Mouse (Mus musculus): ENCODE data around the gene Adal. TPM values are rescaled to one million over a fixed set of nuclear protein-coding genes. Genes with fewer than 3 reads are reported as not detected.
A peak's percentile ranks its signal among the peaks of the same experiment; 100 is the strongest.

Gene Adal
- polyA plus RNA-seq, 1 experiment from 2014 or later: 10.4 TPM

- H3K27ac ChIP-seq: peak overlapping the region; percentile 89
- H3K4me3 ChIP-seq (replicated peaks): peak overlapping the region; percentile 77
- 50% methylated on average over 29 of the region's 29 CpGs for WGBS (ENCODE audit: insufficient replicate concordance)
- ATAC-seq (ENCODE audit: low read depth): no peak
- peak overlapping the region; percentile 98 for H3K4me2 ChIP-seq
- H3K9me3 ChIP-seq (replicated peaks): no peaks in the 10 kb centered on the region
- peaks cover 27% of the 10 kb centered on the region for H3K36me3 ChIP-seq
- no peaks in the 10 kb centered on the region for H3K27me3 ChIP-seq
- peak overlapping the region; percentile 87 for H3K9ac ChIP-seq
- DNase-seq: peak; percentile 3
- H3K4me1 ChIP-seq (replicated peaks): peaks cover 40% of the 10 kb centered on the region
Observed at GRCm38 (mm10) chr2:121139266-121140017, 786 bp upstream of the Adal start.

DNA sequence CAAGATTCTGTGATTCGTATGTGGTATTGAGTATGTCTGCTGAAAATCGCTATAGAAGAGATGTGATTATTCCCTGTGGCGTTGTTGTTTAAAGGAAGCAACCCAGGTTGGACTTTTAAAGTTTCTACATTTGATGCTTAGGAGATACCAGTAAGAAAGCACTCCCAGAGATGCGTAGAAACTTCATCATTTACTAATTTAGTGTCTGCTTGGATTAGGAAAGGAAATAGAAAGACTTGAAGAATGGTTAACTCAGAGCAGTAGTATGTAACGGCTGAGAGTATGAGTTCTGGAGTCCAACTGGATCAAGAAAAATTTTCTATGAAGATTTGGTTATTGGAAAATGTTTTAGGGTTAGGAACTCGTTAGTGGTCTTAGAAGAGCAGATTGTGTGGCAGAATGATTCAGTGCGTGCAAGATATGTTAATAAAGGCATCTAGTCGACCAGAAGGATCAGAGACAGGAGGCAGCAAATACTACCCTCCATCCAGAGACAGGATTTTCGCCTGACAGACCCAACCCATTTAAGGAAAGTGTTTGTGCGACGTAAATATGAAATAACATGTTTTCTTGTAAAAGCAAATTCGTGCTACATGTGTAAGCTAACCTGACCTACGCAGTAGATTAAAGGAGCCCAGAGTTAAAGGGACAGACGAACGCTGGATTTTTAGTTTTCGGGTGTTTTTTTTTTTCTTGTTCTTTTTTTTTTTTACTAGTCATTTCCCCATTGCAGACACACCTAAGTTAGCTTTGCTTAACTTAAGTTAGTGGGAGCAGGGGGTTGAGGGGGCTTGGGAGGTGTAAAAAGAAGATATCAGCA, 1.2 kb downstream of the Adal start:
- no peak for DNase-seq
- Histone ChIP-seq H3K4me3 (replicated peaks) (peak overlapping the region; percentile 77), H3K4me2 (peak overlapping the region; percentile 98), H3K9ac (peak overlapping the region; percentile 87), H3K27ac (peak overlapping the region; percentile 89), H3K4me1 (replicated peaks) (peaks cover 40% of the 10 kb centered on the region), H3K36me3 (peaks cover 34% of the 10 kb centered on the region), H3K9me3 (replicated peaks) (no peaks in the 10 kb centered on the region), H3K27me3 (no peaks in the 10 kb centered on the region)
- ATAC-seq (ENCODE audit: low read depth): no peak
- WGBS (ENCODE audit: insufficient replicate concordance): 67% methylated on average over 16 of the region's 16 CpGs

GRCm38 (mm10) chr2:121142415-121142814, 2.2 kb downstream of the Adal start:
- H3K4me2 ChIP-seq: no peak overlapping the region
- no peaks in the 10 kb centered on the region for H3K27me3 ChIP-seq
- H3K4me1 ChIP-seq (replicated peaks): peaks cover 39% of the 10 kb centered on the region
- DNase-seq (no peak), ATAC-seq (ENCODE audit: low read depth) (no peak)
- H3K9ac ChIP-seq: no peak overlapping the region
- 44% methylated on average over 2 of the region's 2 CpGs for WGBS (ENCODE audit: insufficient replicate concordance)
- no peak overlapping the region for H3K4me3 ChIP-seq (replicated peaks)
- H3K9me3 ChIP-seq (replicated peaks): no peaks in the 10 kb centered on the region
- no peak overlapping the region for H3K27ac ChIP-seq
- peaks cover 42% of the 10 kb centered on the region for H3K36me3 ChIP-seq

- Histone ChIP-seq H3K4me2 (no peak overlapping the region), H3K9ac (no peak overlapping the region), H3K9me3 (replicated peaks) (no peaks in the 10 kb centered on the region), H3K4me1 (replicated peaks) (peaks cover 4% of the 10 kb centered on the region), H3K27me3 (no peaks in the 10 kb centered on the region), H3K27ac (no peak overlapping the region), H3K4me3 (replicated peaks) (no peak overlapping the region), H3K36me3 (peaks cover 48% of the 10 kb centered on the region)
- ATAC-seq (ENCODE audit: low read depth) (no peak), DNase-seq (no peak)
- WGBS (ENCODE audit: insufficient replicate concordance): 51% methylated on average over 5 of the region's 5 CpGs
Observed at GRCm38 (mm10) chr2:121149679-121150078, 9.5 kb downstream of the Adal start.

DNA sequence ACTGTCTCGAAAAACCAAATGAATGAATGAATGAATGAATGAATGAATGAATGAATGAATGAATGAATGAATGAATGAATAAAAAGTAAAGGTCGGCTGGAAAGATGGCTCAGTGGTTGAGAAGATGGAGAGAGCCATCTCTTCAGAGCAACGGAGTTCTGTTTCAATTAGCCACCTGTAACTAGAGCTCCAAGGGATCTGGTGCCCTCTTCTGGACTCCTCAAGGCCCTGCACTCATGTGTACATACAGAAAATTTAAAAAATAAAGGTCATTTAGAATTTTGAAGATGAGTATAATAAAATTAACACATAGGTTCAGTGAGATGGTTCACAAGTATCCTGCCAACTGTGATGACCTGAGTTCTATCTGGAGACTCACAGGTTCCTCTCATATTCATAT, 12.9 kb downstream of the Adal start:
- H3K36me3 ChIP-seq: peaks cover 49% of the 10 kb centered on the region
- no peaks in the 10 kb centered on the region for H3K9me3 ChIP-seq (replicated peaks)
- DNase-seq: no peak
- H3K9ac ChIP-seq: no peak overlapping the region
- ATAC-seq (ENCODE audit: low read depth): no peak
- H3K4me3 ChIP-seq (replicated peaks): no peak overlapping the region
- 74% methylated on average over 3 of the region's 3 CpGs for WGBS (ENCODE audit: insufficient replicate concordance)
- no peak overlapping the region for H3K27ac ChIP-seq
- no peaks in the 10 kb centered on the region for H3K27me3 ChIP-seq
- peaks cover 4% of the 10 kb centered on the region for H3K4me1 ChIP-seq (replicated peaks)
- no peak overlapping the region for H3K4me2 ChIP-seq

GRCm38 (mm10) chr2:121169173-121169572, 28.9 kb downstream of the Adal start:
- Histone ChIP-seq H3K36me3 (peaks cover 35% of the 10 kb centered on the region), H3K9ac (peak overlapping the region; percentile 92), H3K4me1 (replicated peaks) (peaks cover 34% of the 10 kb centered on the region), H3K9me3 (replicated peaks) (no peaks in the 10 kb centered on the region), H3K27ac (no peak overlapping the region), H3K4me2 (peak overlapping the region; percentile 90), H3K27me3 (no peaks in the 10 kb centered on the region), H3K4me3 (replicated peaks) (peak overlapping the region; percentile 89)
- DNase-seq (no peak), ATAC-seq (ENCODE audit: low read depth) (no peak)
- 57% methylated on average over 4 of the region's 4 CpGs for WGBS (ENCODE audit: insufficient replicate concordance)

DNA sequence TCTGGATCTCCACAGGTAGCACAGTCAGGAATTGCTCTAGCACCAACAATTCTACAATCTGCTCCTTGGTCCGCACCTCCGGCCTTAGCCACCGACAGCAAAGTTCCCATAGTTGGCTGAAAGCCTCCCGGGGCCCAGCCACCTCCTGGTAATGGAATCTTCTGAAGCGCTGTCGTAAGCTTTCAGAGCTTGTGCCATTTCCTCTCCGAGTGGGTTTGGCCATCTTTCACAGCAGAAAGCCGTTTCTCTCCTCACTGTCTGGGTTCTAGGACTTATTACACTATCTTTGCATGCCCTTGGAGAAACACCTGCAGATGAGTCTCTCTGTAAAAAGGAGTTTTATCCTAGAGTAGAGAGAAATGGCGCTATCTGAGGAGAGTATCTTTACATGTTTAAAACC, 29.7 kb downstream of the Adal start:
- WGBS (ENCODE audit: insufficient replicate concordance): 8% methylated on average over 9 of the region's 9 CpGs
- Histone ChIP-seq H3K4me1 (replicated peaks) (peaks cover 34% of the 10 kb centered on the region), H3K27me3 (no peaks in the 10 kb centered on the region), H3K36me3 (peaks cover 36% of the 10 kb centered on the region), H3K9me3 (replicated peaks) (no peaks in the 10 kb centered on the region), H3K4me3 (replicated peaks) (peak overlapping the region; percentile 89), H3K27ac (peak overlapping the region; percentile 93; the same call in 1 of the 2 replicates), H3K4me2 (peak overlapping the region; percentile 90), H3K9ac (peak overlapping the region; percentile 92)
- DNase-seq: no peak
- no peak for ATAC-seq (ENCODE audit: low read depth)

DNA sequence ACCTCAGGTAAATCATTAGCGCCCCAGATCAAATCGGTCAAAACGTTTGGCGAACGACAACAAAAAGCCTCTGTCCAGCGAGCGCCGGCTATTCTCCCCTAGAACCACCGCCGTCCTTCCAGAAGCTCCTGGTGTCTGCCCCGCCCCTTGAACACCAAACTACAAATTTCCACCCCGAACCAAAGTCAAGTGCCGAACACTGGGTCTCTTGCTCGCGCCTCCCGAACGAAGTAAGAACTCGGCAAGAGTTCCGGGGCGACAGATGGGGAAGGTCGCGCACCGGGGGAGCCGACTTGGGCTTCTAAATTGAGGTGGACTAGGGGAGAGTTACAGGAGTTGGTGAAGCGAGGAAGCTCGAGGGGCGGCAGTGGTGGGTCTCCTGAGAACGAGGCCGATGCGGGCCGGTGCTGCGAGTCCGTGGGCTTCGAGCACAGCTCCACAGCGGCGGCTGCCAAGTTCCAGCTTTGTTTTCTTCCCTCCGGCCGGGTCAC, 30.3 kb downstream of the Adal start, which contains the start of gene Tubgcp4:
Gene Tubgcp4, plus strand, starts transcription at position 174 of the 491 bp plus-strand sequence.
- H3K9ac ChIP-seq: peak within 1 kb of the TSS; percentile 92
- H3K4me2 ChIP-seq: peak within 1 kb of the TSS; percentile 90
- ATAC-seq (ENCODE audit: low read depth) (peak; percentile 37), DNase-seq (peak; percentile 45)
- H3K27me3 ChIP-seq: no peaks in the 10 kb centered on the region
- H3K4me1 ChIP-seq (replicated peaks): peaks cover 34% of the 10 kb centered on the region
- H3K4me3 ChIP-seq (replicated peaks): peak within 1 kb of the TSS; percentile 89
- H3K27ac ChIP-seq: peak within 1 kb of the TSS; percentile 93
- no peaks in the 10 kb centered on the region for H3K9me3 ChIP-seq (replicated peaks)
- under 1% methylated on average over 38 of the region's 38 CpGs for WGBS (ENCODE audit: insufficient replicate concordance)
- peaks cover 42% of the 10 kb centered on the region for H3K36me3 ChIP-seq

DNA sequence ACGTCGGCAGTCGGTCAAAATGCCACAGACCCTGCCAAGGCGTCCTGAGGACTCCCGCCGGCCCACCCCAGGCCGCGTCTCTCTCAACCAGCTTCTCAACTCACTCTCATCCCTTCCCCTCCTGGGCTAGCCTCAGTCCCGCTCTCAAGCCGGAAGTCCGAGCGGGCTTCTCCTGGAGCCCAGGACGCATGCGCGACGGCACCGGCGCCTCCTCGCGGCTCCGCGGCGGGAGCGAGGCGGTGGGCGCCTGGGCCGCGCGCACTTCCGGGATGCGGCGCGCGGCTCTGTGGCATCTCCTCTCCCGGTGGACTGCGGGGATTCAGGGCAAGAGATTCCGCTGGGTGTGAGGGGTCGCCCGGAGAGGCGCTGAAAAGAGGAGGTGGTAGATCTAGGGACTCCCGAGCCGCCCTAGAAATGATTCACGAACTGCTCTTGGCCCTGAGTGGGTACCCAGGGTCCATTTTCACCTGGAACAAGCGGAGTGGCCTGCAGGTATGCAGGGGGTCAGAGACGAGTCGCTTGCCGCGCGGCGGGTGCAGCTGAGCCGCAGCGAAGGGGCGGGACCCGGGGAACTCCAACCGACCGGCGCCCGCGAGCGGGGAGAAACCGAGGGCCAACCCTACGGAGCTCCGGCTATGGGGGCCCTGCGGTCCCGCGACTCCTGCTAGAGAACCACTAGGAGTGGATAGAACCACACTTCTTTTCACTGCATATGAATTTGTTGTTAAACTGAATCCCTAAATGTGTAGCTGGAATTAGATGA, 30.9 kb downstream of the Adal start, which contains the start of gene Zscan29:
Gene Zscan29, minus strand, starts transcription at position 146 of the 763 bp plus-strand sequence.
- Histone ChIP-seq H3K4me2 (peak within 1 kb of the TSS; percentile 90), H3K36me3 (peaks cover 44% of the 10 kb centered on the region), H3K4me1 (replicated peaks) (peaks cover 34% of the 10 kb centered on the region), H3K9ac (peak within 1 kb of the TSS; percentile 92), H3K27me3 (no peaks in the 10 kb centered on the region), H3K27ac (peak within 1 kb of the TSS; percentile 93), H3K9me3 (replicated peaks) (no peaks in the 10 kb centered on the region), H3K4me3 (replicated peaks) (peak within 1 kb of the TSS; percentile 89)
- under 1% methylated on average over 66 of the region's 66 CpGs for WGBS (ENCODE audit: insufficient replicate concordance)
- DNase-seq: peak; percentile 83
- peak; percentile 94 for ATAC-seq (ENCODE audit: low read depth)

DNA sequence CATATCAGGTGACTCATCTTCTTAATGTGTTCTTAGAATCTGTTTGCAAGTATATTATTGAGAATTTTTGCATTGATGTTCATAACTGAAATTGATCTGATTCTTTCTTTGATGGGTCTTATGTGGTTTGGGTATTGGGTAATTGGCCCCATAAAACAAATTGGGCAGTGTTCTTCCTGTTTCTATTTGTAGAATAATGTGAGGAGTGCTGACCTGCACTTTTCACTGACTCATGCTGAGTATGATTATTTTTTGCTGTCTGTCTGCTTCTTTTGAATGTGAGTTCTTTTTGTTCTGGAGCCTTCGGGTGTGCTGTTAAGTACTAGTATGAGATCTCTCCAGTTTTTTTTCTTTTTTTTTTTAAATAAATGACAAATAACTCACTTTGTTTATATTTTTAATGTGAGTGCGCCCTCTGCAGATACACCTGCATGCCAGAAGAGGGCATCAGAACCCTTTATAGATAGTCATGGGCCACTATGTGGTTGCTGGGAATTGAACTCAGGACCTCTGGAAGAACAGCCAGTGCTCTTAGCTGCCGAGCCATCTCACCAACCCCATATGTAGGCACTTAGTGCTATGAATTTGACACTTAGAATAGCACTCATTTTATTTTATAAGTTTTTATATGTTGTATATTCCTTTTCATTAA, 38.7 kb downstream of the Adal start:
- no peak overlapping the region for H3K9ac ChIP-seq
- 78% methylated on average over 3 of the region's 3 CpGs for WGBS (ENCODE audit: insufficient replicate concordance)
- no peaks in the 10 kb centered on the region for H3K4me1 ChIP-seq (replicated peaks)
- no peak for DNase-seq
- H3K4me2 ChIP-seq: no peak overlapping the region
- H3K9me3 ChIP-seq (replicated peaks): no peaks in the 10 kb centered on the region
- H3K27me3 ChIP-seq: no peaks in the 10 kb centered on the region
- no peak overlapping the region for H3K27ac ChIP-seq
- ATAC-seq (ENCODE audit: low read depth): no peak
- H3K4me3 ChIP-seq (replicated peaks): no peak overlapping the region
- H3K36me3 ChIP-seq: peaks cover 81% of the 10 kb centered on the region

Measured in liver, embryonic 13.5 days (tissue).